Mouse (Mus musculus) stomach, embryonic 15.5 days (tissue): ENCODE data around the gene Slc43a3. TPM values are rescaled to one million over a fixed set of nuclear protein-coding genes. Genes with fewer than 3 reads are reported as not detected.

Experiments used
- ATAC-seq: fragments of 200-750 bp; cut with Nextera tagmentation; 2 replicates; pipeline ENCODE4 v1.8.0; 2017; ENCODE audit warnings: low read depth, moderate number of reproducible peaks, moderate TSS enrichment; ENCODE audit not compliant: insufficient read depth, low FRiP score
- H3K27ac ChIP-seq: fragments of 300-500 bp; sonication (generic); 2 replicates; pipeline ENCODE4 v1.5.1; 2015; ENCODE audit warnings: mild to moderate bottlenecking, inconsistent platforms
- H3K27me3 ChIP-seq: fragments of 300-500 bp; sonication (generic); replicated peaks from 2 replicates; pipeline ENCODE4 v1.6.1; 2015; ENCODE audit warnings: inconsistent platforms
- H3K36me3 ChIP-seq: fragments of 300-500 bp; sonication (generic); 2 replicates; pipeline ENCODE4 v1.6.1; 2015; ENCODE audit warnings: inconsistent platforms
- H3K4me1 ChIP-seq: fragments of 300-500 bp; sonication (generic); 2 replicates; pipeline ENCODE4 v1.6.1; 2015; ENCODE audit warnings: inconsistent platforms
- H3K4me2 ChIP-seq: fragments of 300-500 bp; sonication (generic); 2 replicates; pipeline ENCODE4 v1.6.1; 2015; ENCODE audit warnings: mild to moderate bottlenecking, inconsistent platforms
- H3K4me3 ChIP-seq: fragments of 300-500 bp; sonication (generic); replicated peaks from 2 replicates; pipeline ENCODE4 v1.5.1; 2015; ENCODE audit warnings: inconsistent platforms
- H3K9ac ChIP-seq: fragments of 300-500 bp; sonication (generic); 2 replicates; pipeline ENCODE4 v1.6.1; 2015; ENCODE audit warnings: inconsistent platforms
- H3K9me3 ChIP-seq: fragments of 300-500 bp; sonication (generic); 2 replicates; pipeline ENCODE4 v1.6.1; 2016; ENCODE audit warnings: inconsistent platforms
- WGBS: fragments of 180-500 bp; shearing (Covaris S2); methylation state at CpG from one replicate; pipeline ENCODE4 v1.1.7; 2015; 5-methylcytosine and 5-hydroxymethylcytosine counted together
- polyA plus RNA-seq: library from polyadenylated mRNA; unstranded; fragments of >200 nt; fragmentation: Nextera tagmentation; extraction: Ambion mirVana; gene quantifications from 2 replicates; pipeline ENCODE4 v1.2.1, GENCODE M21; 2015

Slc43a3 gene
- polyA plus RNA-seq, 1 experiment from 2014 or later = 47.4 TPM

- 94% methylated on average over 3 of the region's 3 CpGs for WGBS
- Histone ChIP-seq H3K27ac (no peak overlapping the region), H3K9me3 (no peaks in the 10 kb centered on the region), H3K27me3 (no peaks in the 10 kb centered on the region), H3K4me3 (no peak overlapping the region), H3K36me3 (0 out of 2 replicates have a peak, but pooled peaks cover 3% of the 10 kb centered on the region), H3K9ac (no peak overlapping the region), H3K4me2 (no peak overlapping the region), H3K4me1 (peaks cover 9% of the 10 kb centered on the region; the same call in 1 of the 2 replicates)
- ATAC-seq = no peak
Measured at GRCm38 (mm10) chr2:84939306-84939705, 2.9 kb downstream of the Slc43a3 start.

GRCm38 (mm10) chr2:84939711-84940110, 3.3 kb downstream of the Slc43a3 start:
- H3K27me3 ChIP-seq = no peaks in the 10 kb centered on the region
- no peaks in the 10 kb centered on the region for H3K9me3 ChIP-seq
- no peak overlapping the region for H3K9ac ChIP-seq
- 90% methylated on average over 6 of the region's 6 CpGs for WGBS
- no peak overlapping the region for H3K27ac ChIP-seq
- no peak for ATAC-seq
- no peak overlapping the region for H3K4me2 ChIP-seq
- 0 out of 2 replicates have a peak, but pooled peaks cover 3% of the 10 kb centered on the region for H3K36me3 ChIP-seq
- no peak overlapping the region for H3K4me3 ChIP-seq
- peaks cover 9% of the 10 kb centered on the region; the same call in 1 of the 2 replicates for H3K4me1 ChIP-seq

- no peaks in the 10 kb centered on the region for H3K9me3 ChIP-seq
- peaks cover 8% of the 10 kb centered on the region; the same call in 1 of the 2 replicates for H3K36me3 ChIP-seq
- no peak overlapping the region for H3K9ac ChIP-seq
- peaks cover 9% of the 10 kb centered on the region; the same call in 1 of the 2 replicates for H3K4me1 ChIP-seq
- no peak for ATAC-seq
- no peaks in the 10 kb centered on the region for H3K27me3 ChIP-seq
- no peak overlapping the region for H3K4me3 ChIP-seq
- H3K4me2 ChIP-seq = no peak overlapping the region
- 63% methylated on average over 2 of the region's 2 CpGs for WGBS
- no peak overlapping the region for H3K27ac ChIP-seq
Measured at GRCm38 (mm10) chr2:84941332-84941731, 5.0 kb downstream of the Slc43a3 start.

GRCm38 (mm10) chr2:84941795-84942194, 5.4 kb downstream of the Slc43a3 start:
- no peaks in the 10 kb centered on the region for H3K27me3 ChIP-seq
- H3K4me3 ChIP-seq = no peak overlapping the region
- H3K4me1 ChIP-seq = peaks cover 9% of the 10 kb centered on the region; the same call in 1 of the 2 replicates
- WGBS = 91% methylated on average over 4 of the region's 4 CpGs
- no peaks in the 10 kb centered on the region for H3K9me3 ChIP-seq
- no peak overlapping the region for H3K4me2 ChIP-seq
- H3K9ac ChIP-seq = no peak overlapping the region
- ATAC-seq = no peak
- peaks cover 8% of the 10 kb centered on the region; the same call in 1 of the 2 replicates for H3K36me3 ChIP-seq
- no peak overlapping the region for H3K27ac ChIP-seq

GRCm38 (mm10) chr2:84947154-84947771, 10.9 kb downstream of the Slc43a3 start:
- Histone ChIP-seq H3K36me3 (peaks cover 20% of the 10 kb centered on the region), H3K4me1 (no peaks in the 10 kb centered on the region), H3K4me2 (no peak overlapping the region), H3K9me3 (no peaks in the 10 kb centered on the region), H3K9ac (no peak overlapping the region), H3K4me3 (no peak overlapping the region), H3K27ac (no peak overlapping the region), H3K27me3 (no peaks in the 10 kb centered on the region)
- ATAC-seq = no peak
- 78% methylated on average over 3 of the region's 3 CpGs for WGBS

- no peaks in the 10 kb centered on the region for H3K9me3 ChIP-seq
- peaks cover 20% of the 10 kb centered on the region for H3K36me3 ChIP-seq
- no peaks in the 10 kb centered on the region for H3K4me1 ChIP-seq
- H3K27ac ChIP-seq = no peak overlapping the region
- no peak overlapping the region for H3K4me3 ChIP-seq
- no peak for ATAC-seq
- H3K9ac ChIP-seq = no peak overlapping the region
- no peak overlapping the region for H3K4me2 ChIP-seq
- 94% methylated on average over 7 of the region's 7 CpGs for WGBS
- H3K27me3 ChIP-seq = no peaks in the 10 kb centered on the region
Measured at GRCm38 (mm10) chr2:84948252-84948651, 11.9 kb downstream of the Slc43a3 start.

- Histone ChIP-seq H3K9ac (no peak overlapping the region), H3K27me3 (no peaks in the 10 kb centered on the region), H3K4me1 (no peaks in the 10 kb centered on the region), H3K27ac (no peak overlapping the region), H3K9me3 (no peaks in the 10 kb centered on the region), H3K36me3 (peaks cover 24% of the 10 kb centered on the region), H3K4me2 (no peak overlapping the region), H3K4me3 (no peak overlapping the region)
- no peak for ATAC-seq
- 74% methylated on average over 2 of the region's 2 CpGs for WGBS
Measured at GRCm38 (mm10) chr2:84948721-84949120, 12.3 kb downstream of the Slc43a3 start.

GRCm38 (mm10) chr2:84951027-84951426, 14.6 kb downstream of the Slc43a3 start:
- no peaks in the 10 kb centered on the region for H3K9me3 ChIP-seq
- WGBS = 91% methylated on average over 8 of the region's 8 CpGs
- no peak overlapping the region for H3K4me2 ChIP-seq
- no peak overlapping the region for H3K27ac ChIP-seq
- H3K4me1 ChIP-seq = no peaks in the 10 kb centered on the region
- H3K9ac ChIP-seq = no peak overlapping the region
- ATAC-seq = no peak
- H3K36me3 ChIP-seq = peaks cover 20% of the 10 kb centered on the region; the same call in 1 of the 2 replicates
- no peaks in the 10 kb centered on the region for H3K27me3 ChIP-seq
- H3K4me3 ChIP-seq = no peak overlapping the region

GRCm38 (mm10) chr2:84952251-84952650, 15.9 kb downstream of the Slc43a3 start:
- WGBS = 84% methylated on average over 1 of the region's 1 CpGs
- ATAC-seq = no peak
- peaks cover 20% of the 10 kb centered on the region; the same call in 1 of the 2 replicates for H3K36me3 ChIP-seq
- no peak overlapping the region for H3K4me3 ChIP-seq
- no peak overlapping the region for H3K4me2 ChIP-seq
- H3K27me3 ChIP-seq = no peaks in the 10 kb centered on the region
- no peak overlapping the region for H3K9ac ChIP-seq
- H3K27ac ChIP-seq = no peak overlapping the region
- H3K4me1 ChIP-seq = no peaks in the 10 kb centered on the region
- H3K9me3 ChIP-seq = no peaks in the 10 kb centered on the region

- Histone ChIP-seq H3K36me3 (peaks cover 20% of the 10 kb centered on the region; the same call in 1 of the 2 replicates), H3K9me3 (no peaks in the 10 kb centered on the region), H3K4me1 (no peaks in the 10 kb centered on the region), H3K4me2 (no peak overlapping the region), H3K4me3 (no peak overlapping the region), H3K27me3 (no peaks in the 10 kb centered on the region), H3K9ac (no peak overlapping the region), H3K27ac (no peak overlapping the region)
- WGBS = 72% methylated on average over 4 of the region's 4 CpGs
- no peak for ATAC-seq
Measured at GRCm38 (mm10) chr2:84952693-84953092, 16.3 kb downstream of the Slc43a3 start.

- H3K4me3 ChIP-seq = no peak overlapping the region
- no peaks in the 10 kb centered on the region for H3K4me1 ChIP-seq
- H3K27ac ChIP-seq = no peak overlapping the region
- H3K4me2 ChIP-seq = no peak overlapping the region
- no peaks in the 10 kb centered on the region for H3K9me3 ChIP-seq
- peaks cover 17% of the 10 kb centered on the region; the same call in 1 of the 2 replicates for H3K36me3 ChIP-seq
- no peak overlapping the region for H3K9ac ChIP-seq
- no peaks in the 10 kb centered on the region for H3K27me3 ChIP-seq
- 92% methylated on average over 9 of the region's 9 CpGs for WGBS
- no peak for ATAC-seq
Measured at GRCm38 (mm10) chr2:84955435-84955834, 19.1 kb downstream of the Slc43a3 start.

GRCm38 (mm10) chr2:84956274-84956673, 19.9 kb downstream of the Slc43a3 start:
- 58% methylated on average over 5 of the region's 5 CpGs for WGBS
- H3K4me1 ChIP-seq = no peaks in the 10 kb centered on the region
- H3K27ac ChIP-seq = no peak overlapping the region
- no peaks in the 10 kb centered on the region for H3K27me3 ChIP-seq
- H3K36me3 ChIP-seq = peaks cover 15% of the 10 kb centered on the region; the same call in 1 of the 2 replicates
- no peak overlapping the region for H3K4me2 ChIP-seq
- peak; percentile 63; the same call in 1 of the 2 replicates for ATAC-seq
- no peak overlapping the region for H3K9ac ChIP-seq
- no peaks in the 10 kb centered on the region for H3K9me3 ChIP-seq
- no peak overlapping the region for H3K4me3 ChIP-seq
